13 mouse cellular contexts compared by ENCODE assay signal in genomic region chr11:19605602-19606001, GRCm38 (mm10).
"Had no signal": no experiment of that assay in that cellular context is flagged by ENCODE, and none has a peak within 500 bp of the region (broad histone marks: within the 10 kb centered on the region; RNA-seq: fewer than 3 reads in every experiment).

No protein-coding gene starts in this region.

- H3K27ac ChIP-seq: layer of hippocampus, adult 2 months; liver, embryonic 15.5 days; midbrain, embryonic 13.5 days; neural tube, embryonic 12.5 days had no signal

- H3K4me2 ChIP-seq: liver, embryonic 11.5 days; liver, embryonic 15.5 days; midbrain, embryonic 13.5 days; neural tube, embryonic 12.5 days had no signal

- H3K9ac ChIP-seq: liver, embryonic 15.5 days; midbrain, embryonic 13.5 days; neural tube, embryonic 12.5 days had no signal

- DNase-seq: kidney, adult 8-10 months; kidney, postnatal 4 days; lung, adult 2 months; right cerebral cortex, adult 18-20 months; right cerebral cortex, postnatal 25 days; thymus, postnatal 36 days had no signal

- ATAC-seq: intestine, postnatal 0 days; midbrain, embryonic 13.5 days had no signal

- H3K4me3 ChIP-seq: layer of hippocampus, adult 2 months; liver, embryonic 15.5 days; midbrain, embryonic 13.5 days; myocyte; neural tube, embryonic 12.5 days had no signal

- H3K4me1 ChIP-seq: liver, embryonic 15.5 days; neural tube, embryonic 12.5 days had no signal

- H3K36me3 ChIP-seq: liver, embryonic 15.5 days; midbrain, embryonic 13.5 days; neural tube, embryonic 12.5 days had no signal

- H3K27me3 ChIP-seq: liver, embryonic 15.5 days; midbrain, embryonic 13.5 days; neural tube, embryonic 12.5 days had no signal

- H3K9me3 ChIP-seq: liver, embryonic 15.5 days; midbrain, embryonic 13.5 days; neural tube, embryonic 12.5 days had no signal
